Mouse (Mus musculus) yolk sac, embryonic 10.5 days (tissue): ENCODE results near the gene Ralgapa2.
A peak's percentile ranks its signal among the peaks of the same experiment; 100 is the strongest.

Experiments
- DNase-seq: peaks from one replicate; pipeline ENCODE4 v3.0.0-alpha.2; 2017; ENCODE audit warnings: low spot score

The Ralgapa2 gene

GRCm38 (mm10) chr2:146257037-146257436, 255.1 kb downstream of the Ralgapa2 start:
- no peak for DNase-seq

DNA sequence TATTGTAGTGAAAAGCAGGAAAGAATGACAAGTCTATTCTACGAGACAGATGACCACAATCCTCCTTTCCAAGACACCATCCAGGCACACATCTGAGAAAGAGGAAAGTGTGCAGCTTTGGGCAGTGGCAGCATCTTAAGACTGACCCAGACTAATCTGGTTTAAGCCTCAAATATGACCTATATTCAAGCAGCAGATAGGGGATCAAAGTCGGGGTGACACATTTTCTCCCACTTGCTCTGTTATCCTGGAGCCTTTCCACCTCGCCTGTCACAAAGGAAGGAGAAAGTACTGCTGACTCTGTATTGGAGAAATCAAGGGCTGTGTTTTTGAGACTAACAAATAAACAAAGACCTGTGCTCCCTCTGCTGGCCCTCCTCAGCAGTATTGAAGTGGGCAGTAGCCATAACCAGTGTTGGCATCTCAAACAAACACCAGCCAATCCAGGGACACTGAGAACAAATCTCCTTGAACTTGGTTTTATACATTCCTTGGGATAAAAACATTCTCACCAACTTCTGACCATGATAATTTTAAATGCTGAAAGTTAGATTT, 255.7 kb downstream of the Ralgapa2 start:
- DNase-seq, result no peak

DNA sequence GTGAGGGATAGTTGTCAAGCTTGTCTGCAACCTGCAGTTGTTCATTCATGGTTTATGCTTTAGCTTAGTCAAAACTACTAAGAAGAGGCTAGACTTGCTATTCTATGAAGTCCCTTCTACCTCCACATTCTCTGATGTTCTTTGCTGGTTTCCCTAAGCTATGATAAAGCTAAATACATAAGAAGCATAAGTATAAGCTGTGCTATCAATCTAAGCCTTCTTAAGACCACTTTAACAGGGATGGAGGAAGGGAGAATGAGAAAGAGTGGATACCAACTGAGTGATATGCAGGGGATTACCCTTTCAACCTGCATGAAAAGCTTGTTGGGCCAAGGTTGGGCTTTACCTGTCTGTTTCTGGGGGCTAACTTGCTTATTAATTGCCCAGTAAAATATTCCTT, 256.5 kb downstream of the Ralgapa2 start:
- no peak for DNase-seq

DNA sequence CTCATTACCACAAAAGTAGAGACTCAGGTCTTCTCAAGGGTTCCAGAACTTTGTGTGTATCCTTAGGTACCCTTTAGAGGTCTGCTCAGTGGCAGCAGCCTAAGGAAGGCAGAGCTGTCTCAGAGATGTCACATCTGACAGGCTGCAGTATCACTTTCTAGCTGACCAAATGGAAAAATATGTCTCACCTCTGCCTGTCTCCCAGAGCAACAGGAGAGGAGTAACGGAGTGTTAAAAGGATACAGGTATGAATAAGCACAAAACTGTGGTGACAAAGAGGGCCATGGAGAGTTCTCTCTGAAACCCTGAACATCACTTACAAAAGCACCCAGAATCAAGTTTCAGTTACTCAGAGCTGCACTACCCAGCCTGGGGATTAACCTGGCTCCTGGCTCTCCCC, 257.8 kb downstream of the Ralgapa2 start:
- DNase-seq, result no peak

DNA sequence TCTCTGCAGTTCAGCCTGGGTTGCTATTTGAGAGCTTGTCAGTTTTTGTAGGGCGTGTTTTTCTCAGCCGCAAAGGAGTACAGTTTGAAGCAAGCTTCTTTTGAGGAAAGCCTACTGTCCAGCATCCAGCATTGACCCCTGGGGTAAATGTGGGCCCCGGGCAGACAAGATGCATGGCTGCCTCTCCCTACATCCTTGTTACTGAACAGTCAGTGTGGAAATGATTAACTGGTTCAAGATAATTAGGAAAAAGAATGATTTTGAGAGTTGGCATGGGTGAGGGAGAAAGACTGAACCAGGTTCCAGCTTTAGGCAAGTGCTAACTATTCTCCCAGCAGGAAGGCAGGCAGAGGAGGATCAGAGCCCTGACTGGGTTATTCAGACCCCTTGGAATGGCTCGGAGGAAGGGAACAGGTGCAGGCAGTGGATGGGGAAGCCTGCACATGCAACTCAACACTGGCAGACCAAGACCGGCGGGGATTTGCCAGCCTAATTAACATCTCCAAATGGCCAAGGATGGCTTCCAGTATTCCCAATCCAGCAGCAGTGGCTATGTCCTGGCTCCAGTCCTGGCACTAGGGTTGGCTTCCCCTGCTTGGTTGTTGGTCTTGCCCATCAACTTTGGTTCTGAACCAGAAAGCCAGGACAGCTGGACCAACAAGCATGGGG, 261.8 kb downstream of the Ralgapa2 start:
- DNase-seq, result no peak

DNA sequence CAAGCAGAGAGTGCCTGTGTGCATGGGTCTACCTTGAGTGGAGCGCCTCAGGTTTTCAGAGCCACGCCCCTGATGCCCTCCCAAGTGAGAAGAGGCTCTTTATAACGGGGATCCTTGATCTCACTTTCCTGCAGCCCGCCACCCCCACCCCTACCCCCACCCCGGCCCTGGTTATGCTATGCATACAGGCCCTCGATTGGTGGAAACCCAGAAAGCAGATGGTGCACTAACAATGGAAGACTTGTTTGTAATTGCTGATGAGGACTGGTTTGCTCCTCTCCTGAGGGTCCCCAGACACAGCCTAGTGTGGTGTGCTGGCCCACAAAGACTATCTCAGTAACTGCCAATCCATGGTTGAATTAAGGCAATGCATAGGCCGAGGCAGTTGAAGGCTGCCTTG, 263.1 kb downstream of the Ralgapa2 start:
- no peak for DNase-seq

DNA sequence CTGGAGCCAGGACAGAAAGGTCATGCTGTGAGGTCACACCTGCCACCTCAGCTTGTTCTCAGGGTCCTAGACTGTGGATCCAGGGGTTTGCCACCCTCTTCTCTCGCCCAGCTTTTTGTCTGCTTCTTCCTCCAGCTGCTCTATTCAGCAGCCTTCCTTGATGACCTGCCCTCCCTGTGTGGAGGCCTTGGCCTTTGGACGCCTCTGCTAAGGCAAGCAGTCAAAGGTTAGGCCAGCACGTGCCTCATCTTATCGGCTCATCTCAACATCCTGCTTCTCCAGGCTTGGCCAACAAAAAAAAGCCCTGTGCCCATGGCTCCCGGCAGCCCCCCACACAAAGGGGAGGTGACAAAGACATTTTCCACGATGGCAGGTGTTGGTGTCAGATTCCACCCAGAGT, 264.6 kb downstream of the Ralgapa2 start:
- DNase-seq, result peak; percentile 80

DNA sequence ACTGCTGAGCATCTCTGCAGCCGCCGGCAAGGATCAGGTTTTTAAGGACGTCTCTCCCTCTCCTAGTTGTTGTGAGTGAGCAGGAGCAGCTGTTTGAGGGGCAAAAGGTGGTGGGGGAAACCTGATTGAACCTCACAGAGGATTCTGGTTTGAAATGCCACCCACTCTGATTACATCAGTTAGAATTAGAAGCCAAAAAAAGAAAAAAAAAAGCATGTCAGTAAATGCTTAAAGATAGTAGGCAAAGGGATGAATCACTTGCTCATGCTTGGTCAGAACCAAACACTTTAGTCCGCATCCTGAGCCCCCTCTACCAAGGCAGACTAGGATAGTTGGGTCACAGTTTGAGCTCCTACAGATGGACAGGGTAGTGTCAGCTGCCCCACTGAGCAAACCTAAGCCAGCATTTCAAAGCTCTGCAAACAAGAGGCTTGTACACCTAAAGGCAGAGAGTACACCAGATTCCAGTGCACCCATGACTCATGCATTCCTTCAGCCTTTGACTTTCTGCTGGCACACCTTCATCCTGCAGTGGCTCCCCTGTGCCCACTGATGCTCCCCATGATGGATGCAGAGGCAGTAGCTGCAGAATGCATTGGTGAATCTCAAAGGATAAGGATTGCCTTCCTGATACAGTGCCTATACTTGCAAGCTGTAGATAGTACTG, 265.6 kb downstream of the Ralgapa2 start:
- DNase-seq, result peak; percentile 33

DNA sequence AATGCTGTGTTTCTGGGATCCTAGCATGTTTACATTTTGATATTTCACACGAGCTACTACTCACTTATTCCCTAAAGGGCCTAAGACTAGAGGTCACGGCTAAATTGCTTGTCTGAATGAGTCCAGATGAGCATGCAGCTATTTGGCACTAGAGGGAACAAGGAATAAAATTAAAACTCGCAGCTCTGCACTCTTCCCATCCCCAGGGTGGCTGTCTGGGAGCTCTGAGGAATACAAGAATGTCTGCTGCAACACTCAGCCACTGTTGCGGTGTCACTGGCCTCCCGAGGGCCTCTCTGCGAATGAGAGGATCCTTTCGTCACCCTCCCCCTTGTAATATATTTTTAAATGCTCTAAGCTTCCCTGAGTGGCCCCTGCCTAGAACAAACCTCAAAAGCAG, 266.7 kb downstream of the Ralgapa2 start:
- DNase-seq, result no peak

GRCm38 (mm10) chr2:146244049-146244448, 268.1 kb downstream of the Ralgapa2 start:
- DNase-seq, result no peak

DNA sequence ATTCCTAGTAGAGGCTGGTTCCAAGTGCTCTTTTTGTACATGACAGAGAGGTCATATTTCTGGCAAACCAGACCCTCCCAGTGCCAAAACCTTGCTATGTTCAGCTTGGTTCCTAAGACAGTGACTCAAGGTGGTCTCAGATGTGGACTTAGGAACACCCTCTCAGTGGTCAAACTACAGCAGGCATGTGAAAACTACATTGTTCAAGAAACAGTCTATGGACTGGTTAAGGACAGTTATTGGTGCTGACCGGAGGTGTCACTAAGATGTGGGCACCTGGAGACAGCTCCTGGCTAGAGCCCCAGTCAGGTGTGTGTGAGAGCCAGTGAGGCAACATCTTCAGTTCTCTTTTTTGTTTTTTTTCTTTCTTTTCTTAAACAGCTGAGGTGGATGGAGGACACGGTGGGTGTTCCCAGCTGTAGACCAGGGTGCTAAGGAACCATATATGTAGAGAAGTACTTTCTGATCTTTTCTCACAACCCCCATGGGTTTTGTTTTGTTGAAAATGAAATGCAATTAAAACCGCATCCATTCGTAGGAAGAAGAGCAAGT, 272.9 kb downstream of the Ralgapa2 start:
- DNase-seq, result no peak

GRCm38 (mm10) chr2:146231485-146231884, 280.7 kb downstream of the Ralgapa2 start:
- no peak for DNase-seq

DNA sequence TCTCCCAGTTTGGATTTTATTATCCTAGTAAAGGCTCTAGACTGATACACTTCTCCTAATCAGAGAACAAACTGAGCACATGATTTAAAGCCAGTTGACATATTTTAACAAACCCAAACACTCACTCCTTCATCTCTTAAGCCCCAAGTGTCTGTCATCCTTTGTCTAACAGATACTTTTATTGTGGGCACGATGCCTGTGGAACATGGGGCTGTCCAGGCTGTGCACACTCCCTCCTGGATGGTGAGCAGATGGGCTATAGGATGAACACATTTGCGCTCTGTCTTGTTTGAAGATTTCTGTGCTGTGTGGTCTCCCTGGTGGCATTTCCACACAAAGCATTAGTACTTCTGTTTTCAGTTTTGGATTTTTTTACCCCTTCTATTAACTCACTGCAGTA, 283.7 kb downstream of the Ralgapa2 start:
- no peak for DNase-seq

GRCm38 (mm10) chr2:146227646-146228045, 284.5 kb downstream of the Ralgapa2 start:
- no peak for DNase-seq

GRCm38 (mm10) chr2:146226484-146226883, 285.7 kb downstream of the Ralgapa2 start:
- DNase-seq, result peak; percentile 57

DNA sequence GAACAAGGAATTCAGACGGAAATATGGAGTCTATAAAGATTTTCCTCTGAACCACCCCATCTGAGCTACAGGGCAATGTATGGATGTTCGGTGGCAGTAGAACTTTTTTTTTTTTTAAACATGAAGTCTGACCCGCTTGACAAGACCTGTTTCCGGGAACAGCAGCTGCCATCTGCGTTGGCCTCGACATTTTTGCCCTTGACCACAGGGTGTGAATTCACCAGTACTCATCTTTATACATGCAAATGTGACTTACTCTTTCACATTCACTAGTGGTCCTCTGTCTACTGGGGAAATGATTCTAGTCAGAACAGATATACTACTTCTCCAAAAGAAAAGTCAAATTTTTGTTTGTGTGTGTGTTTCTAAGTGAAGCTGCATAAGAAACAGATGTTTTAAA, 286.3 kb downstream of the Ralgapa2 start:
- DNase-seq, result no peak

GRCm38 (mm10) chr2:146224141-146224540, 288.0 kb downstream of the Ralgapa2 start:
- no peak for DNase-seq

DNA sequence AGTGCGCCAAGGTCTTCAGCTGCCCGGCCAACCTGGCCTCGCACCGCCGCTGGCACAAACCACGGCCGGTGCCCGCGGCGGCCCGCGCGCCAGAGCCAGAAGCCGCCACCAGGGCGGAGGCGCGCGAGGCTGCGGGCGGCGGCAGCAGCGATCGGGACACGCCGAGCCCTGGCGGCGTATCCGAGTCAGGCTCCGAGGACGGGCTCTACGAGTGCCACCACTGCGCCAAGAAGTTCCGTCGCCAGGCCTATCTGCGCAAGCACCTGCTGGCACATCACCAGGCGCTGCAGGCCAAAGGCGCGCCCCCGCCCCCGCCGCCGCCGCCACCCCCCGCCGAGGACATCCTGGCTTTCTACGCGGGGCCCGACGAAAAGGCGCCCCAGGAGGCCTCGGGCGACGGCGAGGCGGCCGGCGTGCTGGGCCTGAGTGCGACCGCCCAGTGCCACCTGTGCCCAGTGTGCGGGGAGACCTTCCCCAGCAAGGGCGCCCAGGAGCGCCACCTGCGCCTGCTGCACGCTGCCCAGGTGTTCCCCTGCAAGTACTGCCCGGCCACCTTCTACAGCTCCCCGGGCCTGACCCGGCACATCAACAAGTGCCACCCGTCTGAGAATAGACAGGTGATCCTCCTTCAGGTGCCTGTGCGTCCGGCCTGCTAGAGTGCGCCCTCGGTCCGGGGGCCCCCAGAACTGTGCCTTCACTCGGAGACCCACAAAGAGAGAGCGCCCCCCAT, 288.8 kb downstream of the Ralgapa2 start:
- no peak for DNase-seq

DNA sequence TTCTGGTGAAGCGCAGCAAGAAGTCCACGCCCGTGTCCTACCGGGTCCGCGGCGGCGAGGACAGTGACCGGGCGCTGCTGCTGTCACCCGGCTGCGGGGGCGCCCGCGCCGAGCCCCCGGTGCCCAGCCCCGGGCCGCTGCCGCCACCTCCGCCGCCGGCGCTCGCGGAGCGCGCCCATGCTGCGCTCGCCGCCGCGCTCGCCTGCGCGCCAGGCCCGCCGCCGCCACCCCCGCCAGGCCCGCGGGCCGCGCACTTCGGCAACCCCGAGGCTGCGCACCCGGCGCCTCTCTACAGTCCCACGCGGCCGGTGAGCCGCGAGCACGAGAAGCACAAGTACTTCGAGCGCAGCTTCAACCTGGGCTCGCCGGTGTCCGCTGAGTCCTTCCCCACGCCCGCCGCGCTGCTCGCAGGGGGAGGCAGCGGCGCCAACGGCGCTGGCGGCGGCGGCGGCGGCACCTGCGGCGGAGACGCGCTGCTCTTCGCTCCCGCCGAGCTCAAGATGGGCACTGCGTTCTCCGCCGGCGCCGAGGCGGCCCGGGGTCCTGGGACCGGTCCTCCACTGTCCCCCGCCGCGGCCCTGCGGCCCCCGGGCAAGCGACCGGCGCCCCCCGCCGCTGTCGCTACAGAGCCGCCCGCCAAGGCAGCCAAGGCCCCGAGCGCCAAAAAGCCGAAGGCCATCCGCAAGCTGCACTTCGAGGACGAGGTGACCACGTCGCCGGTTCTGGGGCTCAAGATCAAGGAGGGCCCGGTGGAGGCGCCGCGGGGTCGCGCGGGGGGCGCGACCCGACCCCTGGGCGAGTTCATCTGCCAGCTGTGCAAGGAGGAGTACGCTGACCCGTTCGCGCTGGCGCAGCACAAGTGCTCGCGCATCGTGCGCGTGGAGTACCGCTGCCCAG, 289.6 kb downstream of the Ralgapa2 start:
- DNase-seq, result peak; percentile 25

GRCm38 (mm10) chr2:146221929-146222278, 290.2 kb downstream of the Ralgapa2 start:
- DNase-seq, result peak; percentile 42

GRCm38 (mm10) chr2:146221076-146221928, 290.8 kb downstream of the Ralgapa2 start, which contains the start of gene Insm1:
Gene Insm1, plus strand, starts transcription at chr2:146221921.
- DNase-seq, result peak; percentile 54
